Mouse (Mus musculus) liver, postnatal 0 days (tissue): ENCODE data around the gene Gpr143.

Experiments
- CTCF ChIP-seq: sonication (generic); IDR thresholded peaks from 2 replicates; pipeline ENCODE4 v1.5.1; 2016; ENCODE audit warnings: antibody characterized with exemption, low read depth
- EP300 ChIP-seq: IDR thresholded peaks from 2 replicates; pipeline ENCODE4 v1.6.1; 2016; ENCODE audit warnings: antibody characterized with exemption, low read depth, mild to moderate bottlenecking

DNA sequence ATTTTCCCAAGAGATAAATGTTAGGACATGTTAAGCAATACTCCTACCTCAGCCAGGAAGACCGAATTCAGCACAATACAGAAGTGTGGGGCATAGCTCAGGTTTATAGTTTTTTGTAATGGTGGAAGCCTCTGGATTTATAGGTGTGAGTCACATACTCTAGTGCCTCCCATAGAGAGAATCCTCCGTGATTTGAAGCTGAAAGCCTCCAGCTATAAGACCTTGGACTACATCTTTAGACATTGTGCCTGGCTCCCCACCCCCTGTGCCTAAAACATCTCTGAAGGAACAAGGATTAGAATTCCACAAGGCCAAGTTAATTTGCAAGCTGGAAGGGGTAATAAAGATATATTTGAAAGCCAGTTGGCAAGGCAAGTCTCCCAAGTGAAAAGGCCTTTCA lies 19.3 kb upstream of the Gpr143 start:
- no peak for TF ChIP-seq CTCF
- no peak for TF ChIP-seq EP300
